Mouse (Mus musculus): ENCODE results near the gene Atp7b.

Gene Atp7b

GRCm38 (mm10) chr8:22025241-22025640 lies 34.9 kb downstream of the Atp7b start:
- DNase-seq (ENCODE audit: low spot score in 2 of 2) = no peak

GRCm38 (mm10) chr8:22022244-22022643 lies 37.9 kb downstream of the Atp7b start:
- no peak for DNase-seq (ENCODE audit: low spot score in 2 of 2)

GRCm38 (mm10) chr8:22019498-22019897 lies 40.6 kb downstream of the Atp7b start:
- no peak for DNase-seq (ENCODE audit: low spot score in 2 of 2)

GRCm38 (mm10) chr8:22017731-22018130 lies 42.4 kb downstream of the Atp7b start:
- DNase-seq (ENCODE audit: low spot score in 2 of 2) = no peak

GRCm38 (mm10) chr8:22013034-22013707 lies 46.9 kb downstream of the Atp7b start:
- DNase-seq (ENCODE audit: low spot score in 2 of 2) = no peak

GRCm38 (mm10) chr8:22009403-22009802 lies 50.7 kb downstream of the Atp7b start:
- no peak for DNase-seq (ENCODE audit: low spot score in 2 of 2)

- no peak for DNase-seq (ENCODE audit: low spot score in 2 of 2)
Observed at GRCm38 (mm10) chr8:22006423-22006822, 53.7 kb downstream of the Atp7b start.

GRCm38 (mm10) chr8:22004750-22005522 lies 55.2 kb downstream of the Atp7b start:
- DNase-seq (ENCODE audit: low spot score in 2 of 2) = no peak

- no peak for DNase-seq (ENCODE audit: low spot score in 2 of 2)
Observed at GRCm38 (mm10) chr8:21995181-21995580, 64.9 kb downstream of the Atp7b start.

GRCm38 (mm10) chr8:21992184-21992583 lies 67.9 kb downstream of the Atp7b start:
- peak; percentile 26 to 37 for DNase-seq (ENCODE audit: low spot score in 2 of 2)

GRCm38 (mm10) chr8:21981664-21982337 lies 78.3 kb downstream of the Atp7b start:
- peak; percentile 24 to 28 for DNase-seq (ENCODE audit: low spot score in 2 of 2)

GRCm38 (mm10) chr8:21978193-21978592 lies 81.9 kb downstream of the Atp7b start:
- peak in 1 of 2 experiments; percentile 10 for DNase-seq (ENCODE audit: low spot score in 2 of 2)

- DNase-seq (ENCODE audit: low spot score in 2 of 2) = no peak
Observed at GRCm38 (mm10) chr8:21969475-21969874, 90.6 kb downstream of the Atp7b start, which contains the start of gene Ccdc70. Ccdc70 (plus strand) TSS chr8:21969775.

GRCm38 (mm10) chr8:21966646-21967045 lies 93.5 kb downstream of the Atp7b start:
- no peak for DNase-seq (ENCODE audit: low spot score in 2 of 2)

- no peak for DNase-seq (ENCODE audit: low spot score in 2 of 2)
Observed at GRCm38 (mm10) chr8:21958414-21958813, 101.7 kb downstream of the Atp7b start, which contains the start of gene Fam90a1a. Fam90a1a (plus strand) TSS chr8:21958714.

GRCm38 (mm10) chr8:21956336-21956735 lies 103.8 kb downstream of the Atp7b start:
- no peak for DNase-seq (ENCODE audit: low spot score in 2 of 2)

GRCm38 (mm10) chr8:21955321-21955720 lies 104.8 kb downstream of the Atp7b start:
- peak in 1 of 2 experiments; percentile 19 for DNase-seq (ENCODE audit: low spot score in 2 of 2)

- no peak for DNase-seq (ENCODE audit: low spot score in 2 of 2)
Observed at GRCm38 (mm10) chr8:21947311-21948017, 112.6 kb downstream of the Atp7b start.

GRCm38 (mm10) chr8:21946462-21946861 lies 113.6 kb downstream of the Atp7b start, which contains the start of gene Defb13:
Defb13 (plus strand) TSS chr8:21946762.
- DNase-seq (ENCODE audit: low spot score in 2 of 2) = no peak

Measured in right cerebral cortex, postnatal 36 days (tissue).